Mouse (Mus musculus) forelimb bud, embryonic 11.5 days (tissue): ENCODE results near the gene Kif12.

Experiments
- DNase-seq: peaks from one replicate; pipeline ENCODE4 v3.0.0-alpha.2; 2012; ENCODE audit warnings: low read depth, low spot score

Gene Kif12

GRCm38 (mm10) chr4:63158961-63159592 is 12.9 kb downstream of the Kif12 start:
- peak; percentile 85 for DNase-seq

GRCm38 (mm10) chr4:63158192-63158591 is 13.7 kb downstream of the Kif12 start:
- DNase-seq, result no peak

GRCm38 (mm10) chr4:63156726-63157634 is 15.0 kb downstream of the Kif12 start:
- DNase-seq, result no peak

GRCm38 (mm10) chr4:63155596-63155995 is 16.3 kb downstream of the Kif12 start:
- no peak for DNase-seq

GRCm38 (mm10) chr4:63154699-63155098 is 17.2 kb downstream of the Kif12 start, which contains the start of gene Ambp:
Gene Ambp (minus strand): TSS chr4:63154799.
- DNase-seq, result no peak

GRCm38 (mm10) chr4:63154028-63154427 is 17.9 kb downstream of the Kif12 start:
- no peak for DNase-seq

- no peak for DNase-seq
Measured at GRCm38 (mm10) chr4:63151127-63151526, 20.8 kb downstream of the Kif12 start.

GRCm38 (mm10) chr4:63147268-63147667 is 24.7 kb downstream of the Kif12 start:
- no peak for DNase-seq

- DNase-seq, result no peak
Measured at GRCm38 (mm10) chr4:63129891-63130624, 41.9 kb downstream of the Kif12 start.

- no peak for DNase-seq
Measured at GRCm38 (mm10) chr4:63124861-63125466, 47.0 kb downstream of the Kif12 start.

GRCm38 (mm10) chr4:63118639-63119437 is 53.1 kb downstream of the Kif12 start:
- DNase-seq, result peak; percentile 85
